Mouse (Mus musculus) testis, adult 10 weeks (tissue): ENCODE results near the gene Acap1. TPM values are rescaled to one million over a fixed set of nuclear protein-coding genes. Genes with fewer than 3 reads are reported as not detected.

Source experiments
- polyA plus RNA-seq: library from polyadenylated mRNA; stranded (reverse); fragments of 350-450 nt; fragmentation: Illumina TruSeq; extraction: RNeasy Lipid Tissue Mini Kit (QIAGEN cat#74804); gene quantifications from one replicate; pipeline ENCODE4 v1.2.3, GENCODE M21; 2014; ENCODE audit warnings: low read depth, low replicate concordance

Gene Acap1
- 1.7 TPM for polyA plus RNA-seq

DNA sequence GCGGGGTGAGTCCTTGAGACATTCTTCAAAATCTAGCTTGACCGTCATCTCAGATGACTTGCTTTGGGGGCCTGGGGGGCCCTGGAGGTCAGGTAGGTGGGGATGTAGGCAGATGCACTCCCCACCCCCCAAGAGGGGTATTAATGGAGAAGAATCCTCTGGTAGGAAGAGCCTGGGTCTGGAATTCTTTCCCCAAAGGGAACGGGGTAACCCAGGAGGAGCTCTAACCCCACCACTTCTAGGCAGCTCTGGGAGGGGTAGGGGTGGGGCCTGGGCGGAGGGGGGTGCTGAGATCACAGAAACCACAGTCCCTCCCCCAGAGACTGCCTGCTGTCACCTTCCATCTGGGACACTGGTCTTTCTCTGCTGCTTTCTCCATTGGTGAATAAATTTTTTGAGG lies at the start of gene Acap1:
TSS of gene Acap1 (minus strand) at position 249 of the 400 bp plus-strand sequence.

DNA sequence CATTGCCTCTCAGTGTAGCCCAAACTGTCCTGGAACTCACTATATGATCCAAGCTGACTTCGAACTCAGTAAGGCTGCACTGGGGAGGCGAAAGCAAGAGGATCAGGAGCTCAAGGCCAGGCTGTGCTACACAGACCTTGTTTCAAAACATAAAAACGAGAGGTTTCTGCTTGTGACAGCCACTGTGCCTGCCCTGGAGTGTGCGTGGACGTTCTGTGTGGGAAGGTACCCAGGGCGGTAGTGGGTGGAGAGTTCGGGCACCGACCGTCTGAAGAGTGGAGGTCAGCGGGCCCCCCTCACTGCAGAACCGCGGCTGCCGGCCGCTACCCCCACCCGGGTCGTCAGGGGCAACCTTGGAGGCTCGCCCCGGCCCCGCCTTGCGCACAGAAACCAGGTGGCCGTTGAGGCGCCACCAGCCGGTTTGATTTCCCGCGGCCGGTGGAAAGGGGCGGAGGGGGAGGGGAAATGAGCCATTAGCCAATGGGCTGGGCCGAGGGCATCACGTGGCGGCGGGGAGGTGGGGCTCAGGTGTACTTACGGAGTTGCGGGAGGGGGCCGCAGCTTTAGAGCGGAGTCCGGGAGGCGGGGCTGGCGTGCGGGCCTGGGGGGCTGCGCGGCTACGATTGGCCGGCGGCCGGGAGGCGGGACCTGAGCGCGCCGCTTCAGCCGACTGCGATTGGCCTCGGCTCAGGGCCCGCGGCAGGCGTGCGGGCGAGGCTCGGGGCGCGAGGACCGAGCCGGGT lies 40.0 kb upstream of the Acap1 start, which contains the start of gene Ybx2:
TSS of gene Ybx2 (plus strand) at position 660 of the 743 bp plus-strand sequence.

DNA sequence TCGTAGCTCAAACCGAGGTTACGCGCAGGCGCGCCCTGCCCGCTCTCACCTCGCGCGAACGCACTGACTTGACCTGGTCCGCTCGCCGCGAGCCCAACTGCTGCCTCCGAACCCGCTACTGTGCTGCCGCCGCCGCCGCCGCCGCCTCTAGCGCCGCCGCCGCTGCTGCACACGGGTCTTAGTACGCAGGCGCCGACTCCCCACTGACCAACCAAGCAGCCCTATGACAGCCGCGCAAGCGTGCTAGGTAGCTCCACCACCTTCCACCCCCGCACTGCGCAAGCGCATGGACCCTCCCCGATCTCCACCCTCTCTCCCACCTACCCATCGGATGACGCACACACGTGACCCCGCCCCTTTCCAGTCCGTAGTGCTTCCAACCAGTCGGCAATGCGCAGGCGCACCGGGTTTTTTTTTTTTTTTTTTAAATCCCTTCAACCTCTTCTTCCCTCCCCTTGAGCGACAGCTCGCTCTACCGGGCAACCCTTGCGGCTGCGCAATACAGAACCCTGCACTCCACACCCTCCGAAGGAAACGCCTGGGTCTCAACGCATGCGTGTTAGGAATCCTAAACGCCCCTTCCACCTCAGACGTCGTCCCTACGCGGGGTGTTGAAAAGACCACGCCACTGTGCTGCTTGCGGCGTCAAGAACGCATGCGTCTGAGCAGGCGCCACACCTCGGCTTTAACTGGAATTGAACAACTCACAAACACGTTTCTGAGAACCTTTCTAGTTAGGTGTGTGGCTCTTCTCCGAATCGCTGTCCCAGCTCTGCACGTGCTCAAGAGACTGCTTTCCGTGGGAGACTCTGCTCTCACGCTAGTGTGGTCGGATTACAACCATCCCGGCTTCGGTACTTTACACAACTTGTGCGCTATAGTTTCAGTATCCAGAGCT lies 26.0 kb upstream of the Acap1 start, which contains the start of gene Eif5a:
TSS of gene Eif5a (minus strand) at position 845 of the 898 bp plus-strand sequence.

DNA sequence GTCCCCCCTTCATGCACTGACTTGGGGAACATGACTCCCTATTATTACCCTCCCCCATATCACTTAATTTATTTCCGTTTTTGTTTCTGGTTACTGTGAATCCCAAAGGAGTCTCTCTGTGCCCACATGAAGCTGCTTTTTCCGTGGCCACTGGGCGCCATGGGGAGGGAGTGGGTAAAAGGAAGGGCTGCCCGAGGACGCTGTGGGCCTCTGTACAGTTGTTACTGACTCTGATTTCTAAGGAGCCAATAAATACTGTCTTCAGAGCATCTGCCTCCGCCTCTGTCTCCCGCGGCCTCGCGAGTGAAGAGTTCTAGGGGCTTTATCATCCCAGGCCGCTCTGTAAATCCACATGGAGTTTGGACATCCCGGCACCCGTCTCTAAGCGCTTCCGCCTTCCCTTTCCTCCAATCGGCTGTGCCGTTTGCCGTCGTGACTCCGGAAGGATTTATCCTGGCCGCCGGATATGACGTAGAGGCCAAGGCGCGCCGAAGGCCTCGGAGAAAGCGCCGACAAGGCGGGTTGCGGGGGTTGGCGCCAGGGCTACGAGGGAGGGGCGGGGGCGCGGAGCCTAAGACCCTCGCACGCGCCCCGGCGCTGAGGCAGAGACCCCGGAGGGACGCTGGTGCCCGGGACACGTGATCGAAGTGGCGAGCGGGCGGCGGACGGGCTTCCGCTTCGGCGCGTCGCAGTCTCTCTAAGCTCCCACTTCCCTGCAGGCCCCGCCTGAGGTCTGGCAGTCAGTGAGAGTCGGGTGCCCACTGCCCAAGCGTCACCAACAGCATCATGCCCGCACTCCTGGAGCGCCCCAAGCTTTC lies 18.4 kb upstream of the Acap1 start, which contains the start of gene Gps2:
TSS of gene Gps2 (plus strand) at position 335 of the 818 bp plus-strand sequence.

DNA sequence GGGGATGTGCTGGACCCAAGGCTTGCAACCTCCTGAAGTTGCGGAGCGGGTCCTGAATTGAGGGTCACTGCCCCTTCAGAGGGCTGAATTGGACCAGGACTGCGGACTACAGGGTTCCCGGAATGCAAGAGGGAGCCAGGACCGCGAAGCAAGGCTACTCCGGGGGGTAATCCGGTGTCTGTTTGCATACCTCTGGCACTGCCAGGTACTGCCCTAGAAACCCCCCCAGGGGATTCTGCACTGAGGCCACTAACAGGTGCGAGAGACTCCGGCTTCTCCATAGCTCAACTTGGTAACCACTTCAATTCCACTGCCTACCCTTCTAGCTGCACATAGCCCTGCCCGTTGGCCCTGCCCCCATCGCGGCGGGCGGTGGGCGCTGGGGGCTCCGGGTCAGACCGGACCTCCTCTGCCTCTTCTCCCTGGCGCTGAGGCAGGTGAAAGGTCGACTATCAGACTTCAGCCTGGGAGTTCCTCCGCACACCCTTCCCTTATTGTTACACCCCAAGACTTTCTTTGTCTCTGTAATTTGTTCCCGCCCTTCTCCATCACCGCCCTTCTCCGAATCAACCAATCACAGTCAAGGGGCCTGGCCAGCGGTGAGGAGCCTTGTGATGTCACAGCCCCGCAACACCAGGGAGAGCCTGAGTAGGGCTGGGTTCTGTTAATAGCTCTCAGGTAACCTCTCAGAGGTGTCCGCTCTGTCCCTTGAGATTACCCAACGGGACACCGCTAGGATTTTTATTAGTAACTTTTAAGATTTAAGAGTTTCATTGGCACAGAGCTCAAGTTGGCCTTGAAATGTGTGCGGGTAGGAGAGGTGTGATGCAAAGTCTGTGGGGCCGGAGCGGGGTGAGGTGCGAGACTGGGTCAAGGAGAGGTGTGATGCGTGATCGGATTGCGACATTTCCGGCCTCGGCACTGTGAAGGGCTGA lies 5.4 kb upstream of the Acap1 start, which contains the start of the genes 2810408A11Rik and Neurl4:
TSS of gene 2810408A11Rik (minus strand) at position 517 of the 935 bp plus-strand sequence.
TSS of gene Neurl4 (plus strand) at position 602 of the 935 bp plus-strand sequence.

DNA sequence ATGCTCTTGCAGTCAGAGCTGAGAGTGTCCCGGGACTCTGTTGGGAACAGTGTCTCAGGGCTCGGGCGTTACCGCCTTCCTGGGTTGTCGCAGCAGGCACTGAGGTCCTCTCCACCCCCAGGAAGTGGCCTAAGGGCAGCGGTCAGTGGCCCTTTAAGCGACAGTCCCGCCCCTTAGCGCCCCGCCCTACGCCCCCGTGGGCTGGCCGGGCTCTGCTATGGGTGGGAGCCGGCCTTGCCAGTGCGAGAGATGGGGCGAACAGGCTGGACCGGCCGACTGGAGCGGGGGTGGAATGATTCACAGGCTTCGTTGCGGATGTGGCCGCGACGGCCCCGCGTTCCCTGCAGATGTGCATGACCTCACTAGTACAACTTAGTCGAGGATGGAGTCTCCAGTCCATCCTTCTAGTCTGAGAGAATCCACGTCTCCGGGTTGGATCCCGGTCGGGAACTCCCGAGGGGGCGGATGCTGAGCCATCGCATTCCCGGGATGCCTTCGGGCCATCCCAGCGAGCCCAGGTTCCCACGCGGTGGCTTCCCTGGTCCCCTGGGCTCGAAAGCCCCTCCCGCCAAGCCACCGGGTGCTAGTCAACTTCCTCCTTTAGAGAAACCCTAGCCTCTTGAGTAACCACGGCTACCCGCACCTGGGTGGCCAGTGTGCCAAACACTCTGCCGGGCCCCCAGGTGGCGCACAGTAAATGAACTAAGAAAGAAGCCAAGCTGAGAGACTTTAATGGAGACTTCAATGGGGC lies 14.3 kb downstream of the Acap1 start, which contains the start of gene Kctd11:
TSS of gene Kctd11 (minus strand) at position 554 of the 751 bp plus-strand sequence.

DNA sequence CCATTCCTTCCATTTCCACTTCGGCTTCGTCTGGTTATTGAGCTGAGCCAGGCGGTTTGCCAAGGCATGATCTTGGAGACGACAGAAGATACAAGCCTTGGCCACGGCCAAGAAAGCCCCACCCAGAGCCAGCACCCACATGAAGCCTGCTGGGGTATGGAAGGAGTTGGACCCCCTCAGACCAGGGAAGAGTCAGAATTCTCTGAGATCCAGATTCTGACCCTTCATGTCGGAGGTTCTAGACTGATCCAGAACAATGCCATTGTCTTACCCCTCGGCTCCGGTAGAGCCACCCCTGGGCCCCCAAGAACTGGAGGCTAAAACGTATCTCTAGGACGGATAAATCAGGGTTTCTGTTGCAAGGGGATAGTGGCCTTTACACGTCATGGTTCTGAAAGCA lies 17.5 kb downstream of the Acap1 start, which contains the start of gene Tmem95:
TSS of gene Tmem95 (minus strand) at position 141 of the 400 bp plus-strand sequence.

DNA sequence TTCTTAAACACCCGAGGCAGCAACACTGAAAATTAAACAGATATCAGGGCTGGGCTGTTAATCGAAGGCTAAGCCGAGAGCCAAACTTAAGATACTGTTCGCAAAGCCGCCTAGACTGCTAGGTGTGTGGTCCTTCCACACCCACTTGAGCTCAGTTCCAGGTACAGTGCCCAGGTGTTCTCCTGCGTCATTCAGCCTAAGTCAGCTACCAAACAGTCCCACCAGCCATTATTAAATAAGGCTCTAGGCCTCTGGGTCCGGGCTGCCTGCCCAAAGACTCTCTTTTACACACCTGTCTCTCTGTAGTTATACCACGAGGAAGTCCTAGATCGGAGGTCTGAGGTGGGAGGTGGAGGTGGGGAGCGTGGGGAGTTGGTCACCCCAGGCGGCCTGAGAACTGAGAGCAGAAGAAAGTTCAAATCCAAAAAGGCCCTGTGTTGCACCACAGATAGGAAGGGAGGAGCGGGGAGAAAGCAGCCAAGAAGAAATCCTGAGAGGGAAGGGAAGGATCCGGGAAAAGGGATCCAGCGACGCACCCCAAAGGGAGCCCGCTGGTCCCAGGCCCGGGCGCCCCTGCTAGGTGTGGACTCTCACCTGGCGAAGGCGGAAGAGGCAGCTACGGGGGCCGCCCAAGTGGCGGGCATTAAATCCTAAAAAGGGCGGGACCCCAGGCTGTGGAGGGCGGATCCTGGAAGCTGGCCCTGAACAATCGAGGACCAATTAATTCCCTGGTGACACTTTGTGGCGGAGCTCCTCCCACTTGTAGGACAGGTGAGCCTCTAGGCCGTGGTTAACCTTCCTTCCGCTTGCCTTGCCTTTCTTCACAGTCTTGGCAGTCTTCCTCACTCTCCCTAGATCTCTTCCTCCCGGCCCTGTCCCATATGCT lies 37.0 kb downstream of the Acap1 start, which contains the start of gene Tnk1:
TSS of gene Tnk1 (minus strand) at position 618 of the 886 bp plus-strand sequence.

DNA sequence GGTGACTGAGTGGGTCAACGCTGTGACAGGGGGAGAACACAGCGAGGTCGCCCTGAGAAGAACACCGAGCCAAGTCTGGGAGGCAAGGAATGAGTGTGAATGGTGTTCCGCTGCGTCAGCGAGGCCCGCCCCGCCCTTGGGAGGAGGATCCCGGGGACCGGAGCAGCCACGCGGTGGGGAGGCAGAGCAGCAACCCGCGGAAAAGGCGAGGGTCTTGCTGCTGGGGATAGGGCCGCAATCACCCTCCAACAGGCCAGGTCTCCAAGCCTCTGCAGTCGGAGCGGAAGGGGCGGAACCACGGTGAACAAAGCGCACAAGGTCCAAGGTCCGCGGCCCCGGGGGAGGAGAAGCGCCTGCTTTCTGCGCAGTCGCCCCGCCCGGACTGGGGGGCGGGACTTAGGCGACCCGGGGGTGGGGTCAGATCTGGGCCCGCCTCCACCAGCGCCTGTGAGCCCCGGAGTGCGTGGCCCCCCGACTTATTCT lies 49.1 kb downstream of the Acap1 start, which contains the start of gene Plscr3:
TSS of gene Plscr3 (plus strand) at position 179 of the 483 bp plus-strand sequence.

DNA sequence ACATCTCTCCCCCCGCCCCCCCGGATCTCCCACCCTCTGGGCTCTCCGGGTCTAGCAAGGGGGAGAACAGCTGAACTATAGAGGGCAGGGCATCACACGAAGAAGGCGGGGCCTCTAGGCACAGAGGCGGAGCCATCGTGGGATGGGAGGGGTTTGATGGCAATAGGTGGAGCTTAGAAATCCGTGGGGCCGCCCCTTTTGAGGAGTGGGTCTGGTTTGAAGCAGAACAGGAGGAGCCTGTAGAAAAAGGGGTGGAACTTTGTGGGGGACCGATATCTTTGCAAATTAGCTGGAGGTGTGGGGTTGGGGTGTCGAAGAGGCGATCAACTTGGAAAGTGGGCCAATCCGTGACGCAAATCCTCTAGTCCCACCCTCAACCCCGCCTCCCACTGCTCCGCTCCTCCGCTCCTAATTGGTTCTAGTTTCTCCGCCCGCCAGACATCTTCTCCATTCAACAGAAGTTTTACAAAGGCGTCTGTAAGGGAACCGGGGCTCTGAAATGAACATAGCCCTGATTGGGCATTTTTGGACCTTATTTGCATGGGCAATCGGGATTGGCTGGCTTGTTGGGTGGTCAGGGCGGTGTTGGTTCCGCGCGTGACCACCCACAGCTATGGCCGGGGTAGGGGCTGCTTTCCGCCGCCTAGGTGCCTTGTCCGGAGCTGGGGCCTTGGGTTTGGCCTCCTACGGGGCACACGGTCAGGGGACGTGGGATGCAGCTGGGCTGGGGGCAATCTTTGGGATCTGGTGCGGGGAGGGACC lies 57.2 kb downstream of the Acap1 start, which contains the start of gene Tmem256:
TSS of gene Tmem256 (plus strand) at position 563 of the 762 bp plus-strand sequence.

DNA sequence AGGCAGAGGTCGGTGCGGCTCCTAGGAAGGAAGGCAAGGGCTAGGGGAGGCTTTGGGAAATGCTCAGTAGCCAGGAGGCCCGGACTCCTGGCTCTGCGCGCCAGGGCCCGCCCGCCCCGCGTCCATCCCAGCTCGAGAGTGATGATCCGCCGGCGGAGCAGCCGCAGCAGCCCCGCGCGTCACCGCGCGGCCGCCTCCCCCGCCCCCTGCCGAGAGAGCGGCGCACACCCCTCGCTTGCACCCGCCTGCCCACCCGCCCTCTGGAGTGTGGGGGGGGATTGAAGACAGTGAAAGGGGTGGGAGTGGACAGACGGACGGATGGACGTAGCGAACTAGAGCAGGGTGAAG lies 57.8 kb downstream of the Acap1 start, which contains the start of gene Nlgn2:
TSS of gene Nlgn2 (minus strand) at position 181 of the 348 bp plus-strand sequence.

Other genes with a start within 250 kb of the Acap1 start
- gene Sox15, start 240.2 kb downstream of the Acap1 start, polyA plus RNA-seq, result not detected
- gene Mpdu1, start 232.9 kb downstream of the Acap1 start, polyA plus RNA-seq, result 8.7 TPM
- gene Cd68, start 229.4 kb downstream of the Acap1 start, polyA plus RNA-seq, result 0.91 TPM
- gene Eif4a1, start 223.1 kb downstream of the Acap1 start, polyA plus RNA-seq, result 265 TPM
- gene Senp3, start 213.5 kb downstream of the Acap1 start, polyA plus RNA-seq, result 94.6 TPM
- 3.8 TPM for gene Tnfsf13, start 209.8 kb downstream of the Acap1 start, polyA plus RNA-seq
- gene Tnfsf12, start 199.7 kb downstream of the Acap1 start, polyA plus RNA-seq, result 0.20 TPM
- 1.7 TPM for gene Tnfsfm13, start 199.4 kb downstream of the Acap1 start, polyA plus RNA-seq
- 43.5 TPM for gene Polr2a, start 136.9 kb downstream of the Acap1 start, polyA plus RNA-seq
- gene Slc35g3, start 133.6 kb downstream of the Acap1 start, polyA plus RNA-seq, result 33.7 TPM
- gene Zbtb4, start 129.6 kb downstream of the Acap1 start, polyA plus RNA-seq, result 3.6 TPM
- 0.24 TPM for gene Chrnb1, start 99.6 kb downstream of the Acap1 start, polyA plus RNA-seq
- 3.7 TPM for gene Fgf11, start 93.7 kb downstream of the Acap1 start, polyA plus RNA-seq
- not detected for gene Tmem102, start 89.9 kb downstream of the Acap1 start, polyA plus RNA-seq
- 131 TPM for gene Gm39566, start 80.2 kb downstream of the Acap1 start, polyA plus RNA-seq
- gene Spem2, start 77.1 kb downstream of the Acap1 start, polyA plus RNA-seq, result 15.9 TPM
- gene Spem1, start 73.4 kb downstream of the Acap1 start, polyA plus RNA-seq, result 145 TPM
- 0.17 TPM for gene Nlgn2, start 57.8 kb downstream of the Acap1 start, polyA plus RNA-seq
- 4.6 TPM for gene Tmem256, start 57.0 kb downstream of the Acap1 start, polyA plus RNA-seq
- gene Plscr3, start 49.2 kb downstream of the Acap1 start, polyA plus RNA-seq, result 0.28 TPM
- 0.07 TPM for gene Tnk1, start 36.8 kb downstream of the Acap1 start, polyA plus RNA-seq
- gene Tmem95, start 17.5 kb downstream of the Acap1 start, polyA plus RNA-seq, result 8.3 TPM
- 0.22 TPM for gene Kctd11, start 14.1 kb downstream of the Acap1 start, polyA plus RNA-seq
- 291 TPM for gene 2810408A11Rik, start 5.4 kb upstream of the Acap1 start, polyA plus RNA-seq
- gene Neurl4, start 5.5 kb upstream of the Acap1 start, polyA plus RNA-seq, result 5.5 TPM
- 66.3 TPM for gene Gps2, start 18.3 kb upstream of the Acap1 start, polyA plus RNA-seq
- 247 TPM for gene Eif5a, start 26.4 kb upstream of the Acap1 start, polyA plus RNA-seq
- 1,705 TPM for gene Ybx2, start 40.3 kb upstream of the Acap1 start, polyA plus RNA-seq
- gene Slc2a4, start 52.6 kb upstream of the Acap1 start, polyA plus RNA-seq, result 0.07 TPM
- gene Cldn7, start 69.2 kb upstream of the Acap1 start, polyA plus RNA-seq, result 0.36 TPM
- gene Ctdnep1, start 85.6 kb upstream of the Acap1 start, polyA plus RNA-seq, result 35.9 TPM
- gene Elp5, start 87.0 kb upstream of the Acap1 start, polyA plus RNA-seq, result 70.4 TPM
- gene Gabarap, start 95.6 kb upstream of the Acap1 start, polyA plus RNA-seq, result 586 TPM
- gene Phf23, start 100.2 kb upstream of the Acap1 start, polyA plus RNA-seq, result 12.7 TPM
- 0.98 TPM for gene Dvl2, start 105.1 kb upstream of the Acap1 start, polyA plus RNA-seq
- 3.9 TPM for gene Acadvl, start 119.9 kb upstream of the Acap1 start, polyA plus RNA-seq
- 0.46 TPM for gene Dlg4, start 121.4 kb upstream of the Acap1 start, polyA plus RNA-seq
- gene Asgr1, start 158.5 kb upstream of the Acap1 start, polyA plus RNA-seq, result not detected
- gene Asgr2, start 197.1 kb upstream of the Acap1 start, polyA plus RNA-seq, result not detected
- 0.73 TPM for gene Mgl2, start 234.8 kb upstream of the Acap1 start, polyA plus RNA-seq